Mouse (Mus musculus): ENCODE measurements around the gene Pdzd2. TPM values are rescaled to one million over a fixed set of nuclear protein-coding genes. Genes with fewer than 3 reads are reported as not detected.
A peak's percentile ranks its signal among the peaks of the same experiment; 100 is the strongest.

The Pdzd2 gene
- polyA plus RNA-seq, 1 experiment, result 20.0 TPM

GRCm38 (mm10) chr15:12539618-12540302 lies 200.0 kb downstream of the Pdzd2 start:
- no peak for DNase-seq (ENCODE audit: low spot score)

GRCm38 (mm10) chr15:12533254-12533653 lies 206.5 kb downstream of the Pdzd2 start:
- no peak for DNase-seq (ENCODE audit: low spot score)

DNA sequence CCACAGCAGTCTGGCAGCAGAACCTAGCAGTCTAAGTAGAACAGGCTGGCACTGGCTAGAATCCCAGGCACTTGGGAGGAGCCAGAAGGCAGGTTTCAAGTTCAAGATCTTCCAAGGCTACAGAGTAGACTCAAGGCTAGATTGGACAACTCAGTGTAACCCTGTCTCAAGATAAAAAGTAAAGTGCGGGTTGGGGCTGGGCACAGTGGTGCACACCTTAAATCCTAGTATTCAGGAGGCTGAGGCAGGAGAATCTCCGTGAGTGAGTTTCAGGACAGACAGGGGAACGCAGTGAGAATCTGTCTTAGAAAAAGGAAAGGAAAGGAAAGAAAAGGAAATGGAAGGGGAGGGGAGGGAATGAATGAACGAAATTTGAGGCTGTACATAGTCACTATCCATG lies 207.2 kb downstream of the Pdzd2 start:
- no peak for DNase-seq (ENCODE audit: low spot score)

DNA sequence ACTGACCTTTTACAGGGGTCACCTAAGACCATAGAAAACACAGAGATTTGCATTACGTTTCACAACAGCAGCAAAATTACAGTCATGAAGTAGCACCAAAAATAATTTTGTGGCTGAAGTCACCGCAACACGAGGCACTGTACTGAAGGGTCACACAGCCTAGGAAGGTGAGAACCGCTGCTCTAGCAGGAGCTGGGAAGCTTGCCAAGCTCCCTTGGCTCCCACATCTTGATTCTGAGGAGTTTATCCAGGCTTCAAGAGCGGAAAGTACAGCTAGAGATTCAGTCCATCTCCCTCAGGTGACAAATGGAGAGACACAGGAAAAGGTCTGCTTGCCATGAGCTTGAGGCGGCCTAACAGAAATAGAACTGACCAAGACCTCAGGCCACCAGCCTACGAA lies 216.9 kb downstream of the Pdzd2 start:
- DNase-seq (ENCODE audit: low spot score), result no peak

DNA sequence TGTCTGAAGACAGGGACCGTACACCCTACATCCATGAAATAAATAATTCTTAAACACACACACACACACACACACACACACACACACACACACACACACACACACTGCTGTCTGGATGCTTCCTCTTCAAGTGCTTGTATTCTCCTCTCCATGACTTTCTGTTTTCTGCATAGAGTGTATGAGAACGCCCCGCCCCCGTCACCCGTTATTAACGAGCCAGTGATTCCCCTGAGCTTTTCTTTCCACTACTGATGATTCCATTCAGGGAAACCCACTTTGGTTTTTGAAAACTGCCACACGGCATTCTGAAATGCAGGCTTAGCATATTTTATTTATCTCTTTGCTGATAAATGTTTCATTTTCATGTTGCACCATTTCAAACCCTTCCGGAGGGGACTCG lies 219.4 kb downstream of the Pdzd2 start:
- DNase-seq (ENCODE audit: low spot score), result no peak

- no peak for DNase-seq (ENCODE audit: low spot score)
Measured at GRCm38 (mm10) chr15:12518370-12518973, 221.3 kb downstream of the Pdzd2 start.

DNA sequence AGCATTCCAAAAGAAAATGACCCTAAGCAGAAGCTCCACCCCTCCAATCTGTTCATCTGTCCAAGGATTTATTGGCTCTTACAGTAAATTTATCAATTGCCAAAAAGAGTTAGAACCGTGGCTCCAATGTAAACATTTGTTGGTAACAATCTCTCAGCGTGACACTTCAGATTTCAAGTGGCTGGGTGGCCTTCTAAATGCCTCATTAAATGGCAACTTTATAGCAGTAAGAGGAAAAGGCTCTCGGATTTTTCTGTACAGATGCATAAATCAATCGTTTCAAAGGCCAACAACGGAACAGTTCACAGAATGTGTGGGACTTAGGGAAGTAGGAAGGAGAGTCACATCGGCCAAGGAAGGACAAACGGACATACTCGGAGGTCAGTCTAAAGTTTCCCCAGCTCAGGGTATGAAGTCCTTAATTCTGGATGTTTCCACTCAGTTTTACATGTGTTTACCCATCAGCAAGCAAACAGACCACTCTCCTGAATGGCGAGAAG lies 222.4 kb downstream of the Pdzd2 start:
- no peak for DNase-seq (ENCODE audit: low spot score)

- DNase-seq (ENCODE audit: low spot score), result no peak
Measured at GRCm38 (mm10) chr15:12515272-12515844, 224.4 kb downstream of the Pdzd2 start.

GRCm38 (mm10) chr15:12513526-12513925 lies 226.2 kb downstream of the Pdzd2 start:
- no peak for DNase-seq (ENCODE audit: low spot score)

- DNase-seq (ENCODE audit: low spot score), result no peak
Measured at GRCm38 (mm10) chr15:12508765-12509377, 230.9 kb downstream of the Pdzd2 start.

- DNase-seq (ENCODE audit: low spot score), result no peak
Measured at GRCm38 (mm10) chr15:12507523-12507922, 232.2 kb downstream of the Pdzd2 start.

DNA sequence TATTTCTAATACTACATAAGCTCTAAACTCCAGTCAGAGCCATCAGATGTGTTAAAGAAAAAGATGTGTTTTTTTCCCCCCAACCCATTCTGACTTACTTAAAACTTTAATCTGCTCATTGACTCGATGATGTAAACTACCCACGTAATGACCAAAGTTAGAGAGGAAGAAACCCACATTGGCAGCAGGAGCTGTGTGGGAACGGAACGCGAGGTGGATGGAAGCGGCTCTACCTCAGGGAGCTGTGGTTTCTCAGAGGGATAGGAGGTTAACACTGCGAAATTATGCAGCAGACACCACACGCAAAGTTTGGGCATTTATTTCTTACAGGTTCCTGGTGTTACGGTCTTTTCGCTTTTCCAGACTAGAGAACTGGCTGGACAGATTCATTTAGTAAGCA lies 233.2 kb downstream of the Pdzd2 start:
- no peak for DNase-seq (ENCODE audit: low spot score)

DNA sequence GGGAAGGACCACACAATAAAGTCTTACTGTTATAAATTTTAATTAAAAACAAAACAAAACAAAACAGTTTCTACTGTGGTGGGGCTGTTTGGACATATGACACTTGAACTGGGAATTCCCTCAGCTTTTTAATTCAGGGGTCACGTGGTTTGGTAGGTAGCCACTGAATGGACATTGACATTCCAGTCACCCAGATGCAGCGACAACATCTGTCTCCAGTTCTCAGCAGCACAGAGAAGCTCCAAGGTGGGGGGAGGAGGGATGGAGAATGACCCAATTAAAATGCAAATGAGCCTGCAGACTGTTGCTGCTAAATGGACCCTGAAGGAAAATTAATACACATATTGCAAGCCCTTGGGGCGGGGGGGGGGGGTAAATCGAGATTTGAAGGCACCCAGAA lies 233.6 kb downstream of the Pdzd2 start:
- no peak for DNase-seq (ENCODE audit: low spot score)

DNA sequence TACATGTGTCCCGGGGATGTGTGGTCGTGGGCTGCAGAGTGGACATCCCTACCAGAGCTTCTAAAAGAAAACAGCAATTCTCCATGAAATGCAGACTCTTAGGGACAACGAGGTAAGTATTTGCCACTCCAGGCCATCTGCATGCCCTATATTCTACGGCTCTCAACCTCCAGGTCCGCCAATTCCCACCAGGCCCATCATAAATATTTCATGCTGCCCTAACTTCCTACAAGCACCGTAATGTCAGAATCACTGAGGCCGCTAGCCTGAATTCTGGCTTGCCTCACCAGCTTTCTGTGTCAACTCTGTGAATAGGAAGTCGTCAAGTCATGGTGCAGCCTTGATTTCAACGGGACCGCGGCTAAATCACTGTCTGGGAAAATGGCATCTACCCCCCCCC lies 234.2 kb downstream of the Pdzd2 start:
- no peak for DNase-seq (ENCODE audit: low spot score)

- no peak for DNase-seq (ENCODE audit: low spot score)
Measured at GRCm38 (mm10) chr15:12503907-12504306, 235.8 kb downstream of the Pdzd2 start.

- no peak for DNase-seq (ENCODE audit: low spot score)
Measured at GRCm38 (mm10) chr15:12501924-12502548, 237.7 kb downstream of the Pdzd2 start.

DNA sequence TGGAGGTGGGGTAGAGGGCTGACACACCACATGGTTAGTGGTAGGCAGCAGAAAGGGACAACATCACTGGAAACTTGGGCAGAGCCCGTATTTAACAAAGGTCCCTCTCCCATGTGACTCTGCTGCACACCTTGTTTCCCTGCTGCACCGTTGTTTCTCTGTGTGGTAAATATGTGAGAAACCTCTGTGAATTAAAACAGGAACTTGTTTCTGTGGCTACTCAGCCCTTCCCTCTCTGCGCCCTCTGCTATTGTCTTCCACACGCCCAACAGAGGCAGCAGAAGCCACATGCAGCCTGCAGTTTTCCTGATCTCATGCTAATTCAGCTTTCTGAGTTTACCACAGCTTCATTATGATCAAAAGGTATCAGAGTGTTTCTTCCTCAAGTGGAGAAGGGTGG lies 239.1 kb downstream of the Pdzd2 start:
- DNase-seq (ENCODE audit: low spot score), result no peak

- DNase-seq (ENCODE audit: low spot score), result no peak
Measured at GRCm38 (mm10) chr15:12494084-12494483, 245.6 kb downstream of the Pdzd2 start.

DNA sequence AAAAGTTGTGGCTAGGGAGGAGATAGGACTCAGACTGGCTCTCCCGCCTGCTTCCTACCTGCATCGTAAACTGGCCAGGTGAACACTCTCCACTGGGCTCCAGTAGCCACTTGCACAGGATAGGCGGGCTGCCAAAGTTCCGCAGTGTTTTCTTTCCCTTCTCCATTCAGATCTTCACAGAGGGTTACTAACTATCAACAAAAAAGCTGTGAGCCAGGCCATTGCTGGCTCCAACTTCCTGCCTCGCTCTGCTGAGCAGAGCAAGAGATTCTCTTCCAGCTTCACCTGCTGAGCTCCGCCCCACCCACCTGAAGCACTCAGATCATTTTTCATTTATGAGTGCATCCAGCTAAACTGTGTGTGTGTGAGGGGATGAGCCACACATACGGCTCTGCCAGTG lies 246.5 kb downstream of the Pdzd2 start:
- DNase-seq (ENCODE audit: low spot score), result peak; percentile 44

DNA sequence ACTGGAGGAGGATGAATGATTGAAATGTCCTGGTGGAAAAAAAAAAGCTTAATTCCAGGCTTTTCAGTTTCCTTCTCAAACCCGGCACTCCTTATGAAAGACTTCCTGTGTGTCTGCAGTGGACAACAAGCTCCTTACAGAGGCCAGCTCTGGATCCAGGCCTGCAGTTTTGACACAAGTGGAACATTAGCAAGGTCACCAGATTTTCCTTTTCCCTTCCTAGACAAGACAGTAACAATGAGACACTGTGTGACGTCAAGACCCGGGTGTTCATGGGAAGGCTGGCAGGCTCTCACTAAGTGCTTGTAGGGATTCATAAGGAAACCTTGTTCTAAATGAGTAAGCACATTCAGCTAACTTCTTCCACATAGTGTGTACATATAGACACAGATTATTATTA lies 248.8 kb downstream of the Pdzd2 start:
- DNase-seq (ENCODE audit: low spot score), result no peak

DNA sequence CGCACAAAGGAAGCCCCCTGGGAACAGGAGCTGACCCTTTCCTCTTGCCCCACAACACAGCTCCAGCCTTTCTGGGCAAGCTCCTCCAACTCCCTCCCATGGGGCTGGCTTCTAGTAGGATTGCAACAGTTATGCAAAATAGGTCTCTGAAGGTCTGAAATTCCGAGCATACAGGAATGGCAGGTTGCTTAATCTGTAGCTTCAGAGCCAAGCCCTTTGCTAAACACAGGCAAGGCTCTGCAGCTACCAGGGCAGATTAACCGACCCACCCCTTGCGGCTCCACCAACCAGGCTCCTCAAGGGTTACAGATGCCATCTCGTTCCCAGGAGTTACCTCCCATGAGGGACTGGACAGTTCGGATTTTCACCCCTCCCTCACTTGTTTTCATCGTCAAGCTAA lies 249.2 kb downstream of the Pdzd2 start:
- DNase-seq (ENCODE audit: low spot score), result no peak

DNA sequence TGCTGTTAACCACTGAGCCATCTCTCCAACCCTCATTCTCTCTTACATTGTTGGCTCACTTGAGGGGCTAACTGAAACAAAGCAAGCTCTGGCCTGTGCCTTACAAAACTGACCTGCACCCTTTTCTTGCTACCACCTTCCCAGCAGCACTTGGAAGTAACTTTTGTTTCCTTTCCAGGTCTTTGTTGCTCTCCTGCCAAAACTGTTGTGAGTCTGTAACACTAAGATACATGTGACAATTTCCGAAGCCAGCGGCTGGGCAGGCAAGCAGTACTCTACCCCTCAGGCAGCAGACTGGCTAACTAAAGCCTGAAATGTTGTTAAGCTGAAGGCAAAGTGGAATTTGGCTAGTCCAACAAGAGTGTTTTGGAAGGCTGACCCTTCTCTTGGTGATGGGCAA lies 251.4 kb downstream of the Pdzd2 start:
- no peak for DNase-seq (ENCODE audit: low spot score)
